10 mouse cellular contexts compared by ENCODE assay signal in the genomic region with DNA sequence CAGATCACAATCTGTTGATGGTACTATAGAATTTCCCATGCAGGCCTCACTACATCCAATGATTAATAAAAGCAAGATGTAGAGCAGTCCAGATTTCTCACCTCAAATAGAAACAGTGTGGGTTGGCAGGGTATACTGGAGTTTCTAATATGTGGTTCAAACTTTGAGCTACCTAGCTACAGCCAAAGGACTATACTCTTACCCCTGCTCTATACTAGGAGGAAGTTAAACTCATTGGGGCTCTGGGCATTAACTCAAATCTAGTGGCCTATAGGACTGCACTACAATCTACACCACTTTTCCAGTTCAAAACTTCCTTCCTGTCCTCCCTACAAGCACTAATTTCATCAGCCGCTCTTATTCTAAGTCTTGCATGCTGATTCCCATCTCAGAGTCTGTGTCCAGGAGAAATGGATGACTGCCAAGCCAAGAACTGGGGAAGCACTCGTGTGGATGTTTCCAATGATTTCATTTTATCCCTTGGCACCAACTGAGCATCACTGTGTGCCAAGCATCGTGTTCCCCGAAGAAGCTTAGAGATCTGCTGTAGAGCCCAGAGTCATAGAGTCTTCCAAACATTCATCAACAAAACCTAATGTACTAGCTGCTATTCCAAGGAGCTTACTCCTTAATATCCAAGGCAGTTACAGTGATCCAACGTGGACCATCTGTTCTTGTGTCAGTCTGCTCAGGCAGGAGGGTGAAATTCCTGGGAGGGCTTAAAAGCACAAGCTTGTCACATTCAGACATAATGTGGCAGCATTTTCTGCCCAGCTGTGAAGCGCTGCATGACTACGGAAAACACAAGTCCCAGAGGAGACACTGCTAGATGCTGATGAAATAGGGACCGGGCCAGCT.
DNase-seq lines count a peak whose midpoint lies in the region; ATAC-seq and TF ChIP-seq lines count a peak whose summit lies in the region.
"Had no signal": no experiment of that assay in that cellular context is flagged by ENCODE, and none has a peak within 500 bp of the region (broad histone marks: within the 10 kb centered on the region; RNA-seq: fewer than 3 reads in every experiment).

No protein-coding gene starts in this region.

- peak; percentile 86 for ATAC-seq in hindbrain, embryonic 15.5 days (ENCODE audit: low FRiP score, low read depth)
- peak; percentile 92 for ATAC-seq in forebrain, postnatal 0 days
- peak; percentile 64 for ATAC-seq in midbrain, embryonic 16.5 days
- ATAC-seq in kidney, embryonic 15.5 days (replicated peaks; ENCODE audit: low FRiP score) = no peak

- no peak for DNase-seq in hindbrain, embryonic 10.5 days (ENCODE audit: low spot score)
- DNase-seq in forebrain, postnatal 0 days = peak; percentile 66
- peak; percentile 17 to 31 for DNase-seq in layer of hippocampus, postnatal 10 days (ENCODE audit: low spot score in 2 of 2)
- no peak for DNase-seq in yolk sac, embryonic 10.5 days (ENCODE audit: low spot score)
- no peak for DNase-seq in adrenal gland, adult 8-10 months

- H3K27ac ChIP-seq in hindbrain, embryonic 15.5 days (replicated peaks) = 0 out of 2 replicates have a peak overlapping the region, but pooled peaks have one; percentile 25
- H3K27ac ChIP-seq in hindbrain, embryonic 10.5 days = no peak overlapping the region
- no peak overlapping the region for H3K27ac ChIP-seq in forebrain, postnatal 0 days (ENCODE audit: low read depth, low read length)
- H3K27ac ChIP-seq in midbrain, embryonic 16.5 days (ENCODE audit: low read length) = no peak overlapping the region
- H3K27ac ChIP-seq in kidney, embryonic 15.5 days = no peak overlapping the region
- H3K27ac ChIP-seq: embryonic facial prominence, embryonic 12.5 days; limb, embryonic 12.5 days had no signal

- H3K4me3 ChIP-seq in hindbrain, embryonic 15.5 days = no peak overlapping the region
- H3K4me3 ChIP-seq in hindbrain, embryonic 10.5 days = no peak overlapping the region
- no peak overlapping the region for H3K4me3 ChIP-seq in forebrain, postnatal 0 days (ENCODE audit: low read depth, low read length)
- no peak overlapping the region for H3K4me3 ChIP-seq in midbrain, embryonic 16.5 days (ENCODE audit: low read depth, low read length)
- no peak overlapping the region for H3K4me3 ChIP-seq in kidney, embryonic 15.5 days (replicated peaks)
- H3K4me3 ChIP-seq: embryonic facial prominence, embryonic 12.5 days; limb, embryonic 12.5 days had no signal

- H3K9me3 ChIP-seq in hindbrain, embryonic 15.5 days = no peaks in the 10 kb centered on the region
- no peaks in the 10 kb centered on the region for H3K9me3 ChIP-seq in hindbrain, embryonic 10.5 days
- H3K9me3 ChIP-seq in forebrain, postnatal 0 days (ENCODE audit: low read length) = no peaks in the 10 kb centered on the region
- no peaks in the 10 kb centered on the region for H3K9me3 ChIP-seq in midbrain, embryonic 16.5 days (replicated peaks; ENCODE audit: control insufficient read depth, low read length, poor library complexity, severe bottlenecking)
- H3K9me3 ChIP-seq in kidney, embryonic 15.5 days (replicated peaks) = no peaks in the 10 kb centered on the region
- H3K9me3 ChIP-seq: embryonic facial prominence, embryonic 12.5 days; limb, embryonic 12.5 days had no signal

- H3K9ac ChIP-seq in hindbrain, embryonic 15.5 days = no peak overlapping the region
- H3K9ac ChIP-seq in forebrain, postnatal 0 days = no peak overlapping the region
- H3K9ac ChIP-seq in midbrain, embryonic 16.5 days (ENCODE audit: low read depth, low read length) = no peak overlapping the region
- no peak overlapping the region for H3K9ac ChIP-seq in kidney, embryonic 15.5 days
- H3K9ac ChIP-seq: embryonic facial prominence, embryonic 12.5 days; limb, embryonic 12.5 days had no signal

- H3K4me1 ChIP-seq in hindbrain, embryonic 15.5 days (replicated peaks) = peaks cover 10% of the 10 kb centered on the region
- H3K4me1 ChIP-seq in hindbrain, embryonic 10.5 days (replicated peaks) = peaks cover 5% of the 10 kb centered on the region; the same call in 1 of the 2 replicates
- no peaks in the 10 kb centered on the region for H3K4me1 ChIP-seq in forebrain, postnatal 0 days (ENCODE audit: insufficient read depth)
- H3K4me1 ChIP-seq in midbrain, embryonic 16.5 days (ENCODE audit: control insufficient read depth, insufficient read depth, low read length) = peaks cover 3% of the 10 kb centered on the region; the same call in 1 of the 2 replicates
- H3K4me1 ChIP-seq in kidney, embryonic 15.5 days = no peaks in the 10 kb centered on the region
- H3K4me1 ChIP-seq: embryonic facial prominence, embryonic 12.5 days had no signal

- TF ChIP-seq CTCF in forebrain, postnatal 0 days (IDR thresholded peaks at IDR 0.05; ENCODE audit: low read depth) = no peak

- no peaks in the 10 kb centered on the region for H3K27me3 ChIP-seq in hindbrain, embryonic 15.5 days
- H3K27me3 ChIP-seq in hindbrain, embryonic 10.5 days (ENCODE audit: insufficient read depth, poor library complexity, severe bottlenecking) = no peaks in the 10 kb centered on the region
- no peaks in the 10 kb centered on the region for H3K27me3 ChIP-seq in forebrain, postnatal 0 days (ENCODE audit: insufficient read depth, low read length)
- no peaks in the 10 kb centered on the region for H3K27me3 ChIP-seq in midbrain, embryonic 16.5 days (ENCODE audit: control insufficient read depth, insufficient read depth, low read depth, low read length)
- H3K27me3 ChIP-seq in kidney, embryonic 15.5 days = no peaks in the 10 kb centered on the region
- H3K27me3 ChIP-seq: embryonic facial prominence, embryonic 12.5 days; limb, embryonic 12.5 days had no signal

- 40% methylated on average over 8 of the region's 8 CpGs for WGBS in hindbrain, embryonic 15.5 days
- WGBS in hindbrain, embryonic 10.5 days = 83% methylated on average over 8 of the region's 8 CpGs
- 31% methylated on average over 8 of the region's 8 CpGs for WGBS in forebrain, postnatal 0 days
- whole genome bisulfite sequencing in midbrain, embryonic 16.5 days = 66% methylated on average over 8 of the region's 8 CpGs
- 71% methylated on average over 8 of the region's 8 CpGs for WGBS in kidney, embryonic 15.5 days

- H3K36me3 ChIP-seq in hindbrain, embryonic 15.5 days = no peaks in the 10 kb centered on the region
- no peaks in the 10 kb centered on the region for H3K36me3 ChIP-seq in hindbrain, embryonic 10.5 days
- H3K36me3 ChIP-seq in forebrain, postnatal 0 days (ENCODE audit: insufficient read depth) = no peaks in the 10 kb centered on the region
- no peaks in the 10 kb centered on the region for H3K36me3 ChIP-seq in midbrain, embryonic 16.5 days (ENCODE audit: control insufficient read depth, insufficient read depth, low read length)
- no peaks in the 10 kb centered on the region for H3K36me3 ChIP-seq in kidney, embryonic 15.5 days
- H3K36me3 ChIP-seq: embryonic facial prominence, embryonic 12.5 days; limb, embryonic 12.5 days had no signal

- H3K4me2 ChIP-seq in hindbrain, embryonic 15.5 days = no peak overlapping the region
- no peak overlapping the region for H3K4me2 ChIP-seq in forebrain, postnatal 0 days (ENCODE audit: low read depth)
- no peak overlapping the region for H3K4me2 ChIP-seq in midbrain, embryonic 16.5 days (ENCODE audit: low read length)
- no peak overlapping the region for H3K4me2 ChIP-seq in kidney, embryonic 15.5 days
- H3K4me2 ChIP-seq: embryonic facial prominence, embryonic 12.5 days; limb, embryonic 12.5 days had no signal

Comparison
In these comparisons a context has a peak if more than half of its experiments do, and no peak if none do; other contexts are left out.
1. DNase-seq: peak in forebrain, postnatal 0 days (single experiment) and layer of hippocampus, postnatal 10 days (2 of 2); none in hindbrain, embryonic 10.5 days (single experiment), yolk sac, embryonic 10.5 days (single experiment) and adrenal gland, adult 8-10 months (single experiment).